Mouse (Mus musculus) liver, embryonic 12.5 days (tissue): ENCODE measurements around the gene Sh3rf1. TPM values are rescaled to one million over a fixed set of nuclear protein-coding genes. Genes with fewer than 3 reads are reported as not detected.

Experiments used
- ATAC-seq: fragments of 200-750 bp; cut with Nextera tagmentation; 2 replicates; pipeline ENCODE4 v1.8.0; 2017; ENCODE audit warnings: moderate number of reproducible peaks, mild to moderate bottlenecking, moderate library complexity
- H3K27ac ChIP-seq: fragments of 300-500 bp; sonication (generic); 2 replicates; pipeline ENCODE4 v1.5.1; 2016; ENCODE audit warnings: mild to moderate bottlenecking
- H3K27me3 ChIP-seq: fragments of 300-500 bp; sonication (generic); replicated peaks from 2 replicates; pipeline ENCODE4 v1.6.1; 2016; ENCODE audit warnings: mild to moderate bottlenecking, moderate library complexity
- H3K36me3 ChIP-seq: fragments of 300-500 bp; sonication (generic); 2 replicates; pipeline ENCODE4 v1.6.1; 2016; ENCODE audit warnings: mild to moderate bottlenecking, moderate library complexity
- H3K4me1 ChIP-seq: fragments of 300-500 bp; sonication (generic); 2 replicates; pipeline ENCODE4 v1.6.1; 2016
- H3K4me2 ChIP-seq: fragments of 300-500 bp; sonication (generic); 2 replicates; pipeline ENCODE4 v1.6.1; 2016; ENCODE audit warnings: mild to moderate bottlenecking, moderate library complexity
- H3K4me3 ChIP-seq: fragments of 300-500 bp; sonication (generic); 2 replicates; pipeline ENCODE4 v1.5.1; 2016; ENCODE audit warnings: mild to moderate bottlenecking, moderate library complexity
- H3K9ac ChIP-seq: fragments of 300-500 bp; sonication (generic); 2 replicates; pipeline ENCODE4 v1.6.1; 2016; ENCODE audit warnings: mild to moderate bottlenecking, moderate library complexity
- H3K9me3 ChIP-seq: fragments of 300-500 bp; sonication (generic); replicated peaks from 2 replicates; pipeline ENCODE4 v1.6.1; 2016; ENCODE audit warnings: mild to moderate bottlenecking, moderate library complexity
- WGBS: fragments of 180-500 bp; shearing (Covaris S2); methylation state at CpG from one replicate; pipeline ENCODE4 v1.1.7; 2016; ENCODE audit not compliant: insufficient replicate concordance; 5-methylcytosine and 5-hydroxymethylcytosine counted together
- polyA plus RNA-seq: library from polyadenylated mRNA; unstranded; fragments of >200 nt; fragmentation: Nextera tagmentation; extraction: Ambion mirVana; gene quantifications from 2 replicates; pipeline ENCODE4 v1.2.1, GENCODE M21; 2016

Sh3rf1 gene
- polyA plus RNA-seq, 1 experiment from 2014 or later: 2.8 TPM

- no peak overlapping the region for H3K27ac ChIP-seq
- no peaks in the 10 kb centered on the region for H3K36me3 ChIP-seq
- no peak overlapping the region for H3K4me3 ChIP-seq
- 67% methylated on average over 5 of the region's 5 CpGs for WGBS
- no peak for ATAC-seq
- H3K4me2 ChIP-seq: no peak overlapping the region
- 0 out of 2 replicates have a peak, but pooled peaks cover 3% of the 10 kb centered on the region for H3K9me3 ChIP-seq
- H3K27me3 ChIP-seq: no peaks in the 10 kb centered on the region
- no peaks in the 10 kb centered on the region for H3K4me1 ChIP-seq
- no peak overlapping the region for H3K9ac ChIP-seq
Measured at GRCm38 (mm10) chr8:61321780-61322179, 98.1 kb downstream of the Sh3rf1 start.

- no peak overlapping the region for H3K4me2 ChIP-seq
- no peaks in the 10 kb centered on the region for H3K9me3 ChIP-seq
- no peaks in the 10 kb centered on the region for H3K4me1 ChIP-seq
- ATAC-seq: no peak
- no peak overlapping the region for H3K9ac ChIP-seq
- H3K27ac ChIP-seq: no peak overlapping the region
- no peaks in the 10 kb centered on the region for H3K36me3 ChIP-seq
- 71% methylated on average over 8 of the region's 8 CpGs for WGBS
- H3K27me3 ChIP-seq: no peaks in the 10 kb centered on the region
- no peak overlapping the region for H3K4me3 ChIP-seq
Measured at GRCm38 (mm10) chr8:61322462-61322861, 98.8 kb downstream of the Sh3rf1 start.

- Histone ChIP-seq H3K9ac (no peak overlapping the region), H3K4me1 (no peaks in the 10 kb centered on the region), H3K36me3 (no peaks in the 10 kb centered on the region), H3K4me3 (no peak overlapping the region), H3K27ac (no peak overlapping the region), H3K4me2 (no peak overlapping the region), H3K27me3 (no peaks in the 10 kb centered on the region), H3K9me3 (no peaks in the 10 kb centered on the region)
- WGBS: 75% methylated on average over 10 of the region's 10 CpGs
- no peak for ATAC-seq
Measured at GRCm38 (mm10) chr8:61324363-61324914, 100.8 kb downstream of the Sh3rf1 start.

- no peaks in the 10 kb centered on the region for H3K9me3 ChIP-seq
- no peak overlapping the region for H3K4me3 ChIP-seq
- no peak overlapping the region for H3K9ac ChIP-seq
- H3K27ac ChIP-seq: no peak overlapping the region
- no peak for ATAC-seq
- no peaks in the 10 kb centered on the region for H3K4me1 ChIP-seq
- no peaks in the 10 kb centered on the region; the same call in 1 of the 2 replicates for H3K36me3 ChIP-seq
- no peaks in the 10 kb centered on the region for H3K27me3 ChIP-seq
- no peak overlapping the region for H3K4me2 ChIP-seq
- 82% methylated on average over 16 of the region's 16 CpGs for WGBS
Measured at GRCm38 (mm10) chr8:61325014-61325715, 101.5 kb downstream of the Sh3rf1 start.

- Histone ChIP-seq H3K27me3 (no peaks in the 10 kb centered on the region), H3K9me3 (no peaks in the 10 kb centered on the region), H3K36me3 (no peaks in the 10 kb centered on the region; the same call in 1 of the 2 replicates), H3K4me3 (no peak overlapping the region), H3K9ac (no peak overlapping the region), H3K4me2 (no peak overlapping the region), H3K4me1 (no peaks in the 10 kb centered on the region), H3K27ac (no peak overlapping the region)
- WGBS: 77% methylated on average over 8 of the region's 8 CpGs
- ATAC-seq: no peak
Measured at GRCm38 (mm10) chr8:61326281-61326680, 102.6 kb downstream of the Sh3rf1 start.

GRCm38 (mm10) chr8:61327333-61327732 lies 103.7 kb downstream of the Sh3rf1 start:
- ATAC-seq: no peak
- H3K9ac ChIP-seq: no peak overlapping the region
- H3K4me1 ChIP-seq: no peaks in the 10 kb centered on the region
- WGBS: 60% methylated on average over 5 of the region's 5 CpGs
- H3K4me3 ChIP-seq: no peak overlapping the region
- H3K27me3 ChIP-seq: no peaks in the 10 kb centered on the region
- H3K27ac ChIP-seq: no peak overlapping the region
- no peaks in the 10 kb centered on the region for H3K9me3 ChIP-seq
- no peak overlapping the region for H3K4me2 ChIP-seq
- H3K36me3 ChIP-seq: no peaks in the 10 kb centered on the region; the same call in 1 of the 2 replicates

- Histone ChIP-seq H3K9ac (no peak overlapping the region), H3K4me1 (no peaks in the 10 kb centered on the region), H3K36me3 (peaks cover 4% of the 10 kb centered on the region; the same call in 1 of the 2 replicates), H3K27ac (no peak overlapping the region), H3K4me2 (no peak overlapping the region), H3K27me3 (no peaks in the 10 kb centered on the region), H3K9me3 (no peaks in the 10 kb centered on the region), H3K4me3 (no peak overlapping the region)
- ATAC-seq: no peak
- 66% methylated on average over 6 of the region's 6 CpGs for WGBS
Measured at GRCm38 (mm10) chr8:61339629-61340028, 116.0 kb downstream of the Sh3rf1 start.

- ATAC-seq: no peak
- Histone ChIP-seq H3K27me3 (no peaks in the 10 kb centered on the region), H3K4me3 (no peak overlapping the region), H3K36me3 (peaks cover 4% of the 10 kb centered on the region; the same call in 1 of the 2 replicates), H3K27ac (no peak overlapping the region), H3K9me3 (no peaks in the 10 kb centered on the region), H3K4me2 (no peak overlapping the region), H3K9ac (no peak overlapping the region), H3K4me1 (no peaks in the 10 kb centered on the region)
- 85% methylated on average over 17 of the region's 17 CpGs for WGBS
Measured at GRCm38 (mm10) chr8:61340283-61340984, 116.8 kb downstream of the Sh3rf1 start.

- Histone ChIP-seq H3K9ac (no peak overlapping the region), H3K4me3 (no peak overlapping the region), H3K4me2 (no peak overlapping the region), H3K27ac (no peak overlapping the region), H3K9me3 (no peaks in the 10 kb centered on the region), H3K27me3 (no peaks in the 10 kb centered on the region), H3K36me3 (no peaks in the 10 kb centered on the region), H3K4me1 (no peaks in the 10 kb centered on the region)
- WGBS: 67% methylated on average over 12 of the region's 12 CpGs
- no peak for ATAC-seq
Measured at GRCm38 (mm10) chr8:61341587-61342441, 118.1 kb downstream of the Sh3rf1 start.

GRCm38 (mm10) chr8:61342473-61343026 lies 118.9 kb downstream of the Sh3rf1 start:
- Histone ChIP-seq H3K4me1 (no peaks in the 10 kb centered on the region), H3K9ac (no peak overlapping the region), H3K36me3 (no peaks in the 10 kb centered on the region), H3K4me3 (no peak overlapping the region), H3K27ac (no peak overlapping the region), H3K27me3 (no peaks in the 10 kb centered on the region), H3K4me2 (no peak overlapping the region), H3K9me3 (no peaks in the 10 kb centered on the region)
- ATAC-seq: no peak
- WGBS: 61% methylated on average over 7 of the region's 7 CpGs

- H3K4me3 ChIP-seq: no peak overlapping the region
- no peaks in the 10 kb centered on the region for H3K4me1 ChIP-seq
- no peak overlapping the region for H3K4me2 ChIP-seq
- peaks cover under 1% of the 10 kb centered on the region; the same call in 1 of the 2 replicates for H3K36me3 ChIP-seq
- no peak overlapping the region for H3K9ac ChIP-seq
- no peak overlapping the region for H3K27ac ChIP-seq
- H3K27me3 ChIP-seq: no peaks in the 10 kb centered on the region
- no peaks in the 10 kb centered on the region for H3K9me3 ChIP-seq
- WGBS: 59% methylated on average over 2 of the region's 2 CpGs
- ATAC-seq: no peak
Measured at GRCm38 (mm10) chr8:61344435-61344834, 120.8 kb downstream of the Sh3rf1 start.
